Mouse (Mus musculus) lung, postnatal 0 days (tissue): ENCODE measurements around the gene Hexdc.
A peak's percentile ranks its signal among the peaks of the same experiment; 100 is the strongest.

Experiments
- CTCF ChIP-seq: IDR thresholded peaks from 2 replicates; pipeline ENCODE4 v1.5.1; 2016; ENCODE audit warnings: antibody characterized with exemption, mild to moderate bottlenecking
- EP300 ChIP-seq: IDR thresholded peaks from 2 replicates; pipeline ENCODE4 v1.6.1; 2016; ENCODE audit warnings: antibody characterized with exemption, mild to moderate bottlenecking, control low read depth

DNA sequence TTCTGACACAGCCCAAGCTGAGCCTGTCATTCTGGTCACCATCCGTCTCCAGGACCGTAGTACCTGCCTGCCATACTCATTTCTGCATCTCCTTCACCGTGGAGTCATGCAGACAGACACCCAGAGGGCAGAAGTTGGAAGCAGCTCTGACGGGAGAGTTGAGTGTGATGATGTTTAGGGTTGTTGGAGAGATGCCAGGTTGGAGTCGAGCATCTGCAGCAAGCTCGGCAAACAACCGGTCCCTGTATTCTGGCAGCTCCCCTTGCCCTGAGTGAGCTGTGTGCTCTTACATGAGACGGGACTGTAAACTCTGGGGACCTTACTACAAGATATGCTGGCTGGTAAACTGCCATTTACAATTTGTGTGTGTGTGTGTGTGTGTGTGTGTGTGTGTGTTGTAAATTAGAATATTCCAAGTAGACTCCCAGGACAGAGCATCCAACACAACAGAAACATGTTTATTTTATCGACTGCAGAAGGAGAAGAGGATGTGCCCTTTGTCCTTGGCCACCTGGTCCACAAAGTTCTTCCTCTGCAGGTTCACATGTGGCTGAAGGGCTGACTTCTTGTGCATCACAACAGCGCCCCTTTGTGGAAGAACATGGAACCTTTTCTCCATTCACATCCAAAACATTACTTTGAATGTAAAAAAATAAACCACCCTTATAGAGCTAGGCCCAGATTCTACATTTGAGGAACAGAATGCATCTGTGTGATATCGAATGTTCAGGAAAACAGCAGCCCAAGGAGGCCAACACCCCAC, 2.6 kb upstream of the Hexdc start:
- no peak for TF ChIP-seq EP300
- peak; percentile 69 for TF ChIP-seq CTCF
